Mouse (Mus musculus): Measurements from ENCODE around the gene B3gnt8.

DNA sequence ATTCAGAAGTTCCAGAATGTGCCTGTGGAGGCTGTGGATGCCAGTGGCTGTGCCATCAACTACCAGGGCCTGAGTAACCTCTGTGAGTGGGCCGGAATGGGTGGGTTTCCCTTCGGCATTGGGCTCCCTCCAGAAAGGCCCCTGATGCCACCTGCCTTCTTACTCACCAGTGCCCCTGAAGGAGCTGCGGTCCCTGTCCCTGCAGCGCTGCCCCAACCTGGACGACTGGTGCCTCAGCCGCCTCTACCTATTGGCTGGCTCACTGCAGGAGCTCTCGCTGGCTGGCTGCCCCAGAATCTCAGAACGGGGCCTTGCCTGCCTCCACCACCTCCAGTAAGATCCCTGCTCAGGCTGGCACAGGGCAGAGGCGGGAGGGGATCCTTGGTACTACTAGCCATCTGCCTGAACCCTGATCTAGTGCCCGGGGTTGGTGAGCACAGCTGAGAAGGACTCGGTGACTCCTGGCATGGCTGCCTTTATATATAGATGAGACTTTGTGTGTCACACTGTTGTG, 2.5 kb upstream of the B3gnt8 start:
- TF ChIP-seq GATA1 (IDR thresholded peaks at IDR 0.05; ENCODE audit: borderline replicate concordance, low read length) (no peak), FLI1 (IDR thresholded peaks at IDR 0.05; ENCODE audit: low read length) (no peak)
